Mouse (Mus musculus): ENCODE measurements around the gene Bckdha. TPM values are rescaled to one million over a fixed set of nuclear protein-coding genes. Genes with fewer than 3 reads are reported as not detected.

Bckdha gene
- polyA plus RNA-seq, 1 experiment from 2014 or later: 45.1 TPM

GRCm38 (mm10) chr7:25677013-25677412 lies 18.2 kb upstream of the Bckdha start:
- DNase-seq (ENCODE audit: low spot score) (no peak), ATAC-seq (replicated peaks; ENCODE audit: insufficient number of reproducible peaks, low FRiP score, low TSS enrichment, low read depth) (no peak)
- Histone ChIP-seq H3K9ac (replicated peaks; ENCODE audit: low read length) (no peak overlapping the region), H3K9me3 (replicated peaks; ENCODE audit: control insufficient read depth, low read length) (no peaks in the 10 kb centered on the region), H3K4me2 (ENCODE audit: low read depth, low read length) (no peak overlapping the region), H3K27me3 (ENCODE audit: control insufficient read depth, insufficient read depth, low read length) (peaks cover 26% of the 10 kb centered on the region), H3K4me1 (ENCODE audit: control insufficient read depth, insufficient read depth, low read length) (no peaks in the 10 kb centered on the region), H3K36me3 (replicated peaks; ENCODE audit: control insufficient read depth, insufficient read depth, low read depth, low read length) (no peaks in the 10 kb centered on the region), H3K4me3 (ENCODE audit: low read depth, low read length) (no peak overlapping the region), H3K27ac (replicated peaks; ENCODE audit: low read depth, low read length) (no peak overlapping the region)
- WGBS: 91% methylated on average over 7 of the region's 7 CpGs

GRCm38 (mm10) chr7:25676085-25676781 lies 17.5 kb upstream of the Bckdha start:
- H3K4me1 ChIP-seq (ENCODE audit: control insufficient read depth, insufficient read depth, low read length): no peaks in the 10 kb centered on the region
- no peak overlapping the region for H3K9ac ChIP-seq (replicated peaks; ENCODE audit: low read length)
- H3K27ac ChIP-seq (replicated peaks; ENCODE audit: low read depth, low read length): no peak overlapping the region
- no peaks in the 10 kb centered on the region for H3K36me3 ChIP-seq (replicated peaks; ENCODE audit: control insufficient read depth, insufficient read depth, low read depth, low read length)
- no peak for DNase-seq (ENCODE audit: low spot score)
- H3K4me2 ChIP-seq (ENCODE audit: low read depth, low read length): no peak overlapping the region
- H3K27me3 ChIP-seq (ENCODE audit: control insufficient read depth, insufficient read depth, low read length): peaks cover 26% of the 10 kb centered on the region
- no peaks in the 10 kb centered on the region for H3K9me3 ChIP-seq (replicated peaks; ENCODE audit: control insufficient read depth, low read length)
- 79% methylated on average over 15 of the region's 15 CpGs for WGBS
- ATAC-seq (replicated peaks; ENCODE audit: insufficient number of reproducible peaks, low FRiP score, low TSS enrichment, low read depth): no peak
- no peak overlapping the region for H3K4me3 ChIP-seq (ENCODE audit: low read depth, low read length)

- 37% methylated on average over 6 of the region's 6 CpGs for WGBS
- H3K4me1 ChIP-seq (ENCODE audit: control insufficient read depth, insufficient read depth, low read length): no peaks in the 10 kb centered on the region
- H3K9me3 ChIP-seq (replicated peaks; ENCODE audit: control insufficient read depth, low read length): no peaks in the 10 kb centered on the region
- no peak overlapping the region for H3K9ac ChIP-seq (replicated peaks; ENCODE audit: low read length)
- ATAC-seq (replicated peaks; ENCODE audit: insufficient number of reproducible peaks, low FRiP score, low TSS enrichment, low read depth) (no peak), DNase-seq (ENCODE audit: low spot score) (no peak)
- no peaks in the 10 kb centered on the region for H3K36me3 ChIP-seq (replicated peaks; ENCODE audit: control insufficient read depth, insufficient read depth, low read depth, low read length)
- H3K4me2 ChIP-seq (ENCODE audit: low read depth, low read length): no peak overlapping the region
- no peak overlapping the region for H3K4me3 ChIP-seq (ENCODE audit: low read depth, low read length)
- no peak overlapping the region for H3K27ac ChIP-seq (replicated peaks; ENCODE audit: low read depth, low read length)
- peaks cover 26% of the 10 kb centered on the region for H3K27me3 ChIP-seq (ENCODE audit: control insufficient read depth, insufficient read depth, low read length)
Measured at GRCm38 (mm10) chr7:25675405-25675804, 16.6 kb upstream of the Bckdha start.

- Histone ChIP-seq H3K4me2 (ENCODE audit: low read depth, low read length) (peak within 1 kb of the TSS; percentile 43), H3K4me1 (ENCODE audit: control insufficient read depth, insufficient read depth, low read length) (no peaks in the 10 kb centered on the region), H3K9ac (replicated peaks; ENCODE audit: low read length) (peak within 1 kb of the TSS; percentile 22; the same call in 1 of the 2 replicates), H3K9me3 (replicated peaks; ENCODE audit: control insufficient read depth, low read length) (no peaks in the 10 kb centered on the region), H3K36me3 (replicated peaks; ENCODE audit: control insufficient read depth, insufficient read depth, low read depth, low read length) (no peaks in the 10 kb centered on the region), H3K27me3 (ENCODE audit: control insufficient read depth, insufficient read depth, low read length) (peaks cover 26% of the 10 kb centered on the region), H3K27ac (replicated peaks; ENCODE audit: low read depth, low read length) (no peak within 1 kb of the TSS), H3K4me3 (ENCODE audit: low read depth, low read length) (peak within 1 kb of the TSS; percentile 19)
- WGBS: 2% methylated on average over 29 of the region's 29 CpGs
- DNase-seq (ENCODE audit: low spot score) (no peak), ATAC-seq (replicated peaks; ENCODE audit: insufficient number of reproducible peaks, low FRiP score, low TSS enrichment, low read depth) (no peak)
Measured at GRCm38 (mm10) chr7:25674719-25675300, 16.0 kb upstream of the Bckdha start, which contains the start of gene Tmem91. Tmem91 (minus strand) TSS chr7:25675166.

GRCm38 (mm10) chr7:25674297-25674696 lies 15.5 kb upstream of the Bckdha start:
- no peaks in the 10 kb centered on the region for H3K36me3 ChIP-seq (replicated peaks; ENCODE audit: control insufficient read depth, insufficient read depth, low read depth, low read length)
- H3K4me1 ChIP-seq (ENCODE audit: control insufficient read depth, insufficient read depth, low read length): no peaks in the 10 kb centered on the region
- WGBS: 39% methylated on average over 9 of the region's 9 CpGs
- ATAC-seq (replicated peaks; ENCODE audit: insufficient number of reproducible peaks, low FRiP score, low TSS enrichment, low read depth) (no peak), DNase-seq (ENCODE audit: low spot score) (no peak)
- no peak overlapping the region for H3K4me3 ChIP-seq (ENCODE audit: low read depth, low read length)
- H3K9me3 ChIP-seq (replicated peaks; ENCODE audit: control insufficient read depth, low read length): no peaks in the 10 kb centered on the region
- no peak overlapping the region for H3K27ac ChIP-seq (replicated peaks; ENCODE audit: low read depth, low read length)
- H3K27me3 ChIP-seq (ENCODE audit: control insufficient read depth, insufficient read depth, low read length): peaks cover 26% of the 10 kb centered on the region
- H3K4me2 ChIP-seq (ENCODE audit: low read depth, low read length): no peak overlapping the region; the same call in 1 of the 2 replicates
- no peak overlapping the region; the same call in 1 of the 2 replicates for H3K9ac ChIP-seq (replicated peaks; ENCODE audit: low read length)

GRCm38 (mm10) chr7:25672442-25672841 lies 13.7 kb upstream of the Bckdha start:
- Histone ChIP-seq H3K27ac (replicated peaks; ENCODE audit: low read depth, low read length) (no peak overlapping the region), H3K9me3 (replicated peaks; ENCODE audit: control insufficient read depth, low read length) (no peaks in the 10 kb centered on the region), H3K9ac (replicated peaks; ENCODE audit: low read length) (no peak overlapping the region), H3K27me3 (ENCODE audit: control insufficient read depth, insufficient read depth, low read length) (peaks cover 26% of the 10 kb centered on the region), H3K4me1 (ENCODE audit: control insufficient read depth, insufficient read depth, low read length) (no peaks in the 10 kb centered on the region), H3K4me2 (ENCODE audit: low read depth, low read length) (no peak overlapping the region), H3K36me3 (replicated peaks; ENCODE audit: control insufficient read depth, insufficient read depth, low read depth, low read length) (no peaks in the 10 kb centered on the region; the same call in 1 of the 2 replicates), H3K4me3 (ENCODE audit: low read depth, low read length) (no peak overlapping the region)
- 50% methylated on average over 4 of the region's 4 CpGs for WGBS
- no peak for ATAC-seq (replicated peaks; ENCODE audit: insufficient number of reproducible peaks, low FRiP score, low TSS enrichment, low read depth)
- DNase-seq (ENCODE audit: low spot score): no peak

- no peak overlapping the region for H3K4me3 ChIP-seq (ENCODE audit: low read depth, low read length)
- no peak overlapping the region for H3K27ac ChIP-seq (replicated peaks; ENCODE audit: low read depth, low read length)
- WGBS: 74% methylated on average over 2 of the region's 2 CpGs
- DNase-seq (ENCODE audit: low spot score) (no peak), ATAC-seq (replicated peaks; ENCODE audit: insufficient number of reproducible peaks, low FRiP score, low TSS enrichment, low read depth) (no peak)
- H3K9me3 ChIP-seq (replicated peaks; ENCODE audit: control insufficient read depth, low read length): no peaks in the 10 kb centered on the region
- H3K27me3 ChIP-seq (ENCODE audit: control insufficient read depth, insufficient read depth, low read length): peaks cover 26% of the 10 kb centered on the region
- no peak overlapping the region for H3K4me2 ChIP-seq (ENCODE audit: low read depth, low read length)
- H3K36me3 ChIP-seq (replicated peaks; ENCODE audit: control insufficient read depth, insufficient read depth, low read depth, low read length): no peaks in the 10 kb centered on the region; the same call in 1 of the 2 replicates
- no peaks in the 10 kb centered on the region for H3K4me1 ChIP-seq (ENCODE audit: control insufficient read depth, insufficient read depth, low read length)
- no peak overlapping the region for H3K9ac ChIP-seq (replicated peaks; ENCODE audit: low read length)
Measured at GRCm38 (mm10) chr7:25671686-25672085, 12.9 kb upstream of the Bckdha start.

- WGBS: 88% methylated on average over 4 of the region's 4 CpGs
Measured at GRCm38 (mm10) chr7:25670096-25670495, 11.3 kb upstream of the Bckdha start.

More at GRCm38 (mm10) chr7:25670096-25670495, 11.3 kb upstream of the Bckdha start:
- peaks cover 4% of the 10 kb centered on the region; the same call in 1 of the 2 replicates for H3K36me3 ChIP-seq (replicated peaks; ENCODE audit: control insufficient read depth, insufficient read depth, low read depth, low read length)
- no peak overlapping the region for H3K4me3 ChIP-seq (ENCODE audit: low read depth, low read length)
- H3K27me3 ChIP-seq (ENCODE audit: control insufficient read depth, insufficient read depth, low read length): peaks cover 15% of the 10 kb centered on the region
- no peaks in the 10 kb centered on the region for H3K4me1 ChIP-seq (ENCODE audit: control insufficient read depth, insufficient read depth, low read length)
- no peak for DNase-seq (ENCODE audit: low spot score)
- H3K27ac ChIP-seq (replicated peaks; ENCODE audit: low read depth, low read length): no peak overlapping the region
- no peak overlapping the region for H3K4me2 ChIP-seq (ENCODE audit: low read depth, low read length)
- H3K9me3 ChIP-seq (replicated peaks; ENCODE audit: control insufficient read depth, low read length): no peaks in the 10 kb centered on the region
- ATAC-seq (replicated peaks; ENCODE audit: insufficient number of reproducible peaks, low FRiP score, low TSS enrichment, low read depth): no peak
- H3K9ac ChIP-seq (replicated peaks; ENCODE audit: low read length): no peak overlapping the region
